Comparison of ENCODE assay signal across 10 mouse cellular contexts in genomic region chr5:96333963-96334362, GRCm38 (mm10). TPM values are rescaled to one million over a fixed set of nuclear protein-coding genes. Genes with fewer than 3 reads are reported as not detected.
DNase-seq lines count a peak whose midpoint lies in the region; ATAC-seq and TF ChIP-seq lines count a peak whose summit lies in the region.
"Had no signal": no experiment of that assay in that cellular context is flagged by ENCODE, and none has a peak within 500 bp of the region (broad histone marks: within the 10 kb centered on the region; RNA-seq: fewer than 3 reads in every experiment).

No protein-coding gene starts in this region.

- intact Hi-C loops in heart, postnatal 36 days (cut with DNase I), result loop anchor here (1.0 to 5.0 kb wide), 2 partner anchors 343 to 434 kb away; no protein-coding TSS in a partner anchor

- peak; percentile 5 for DNase-seq in heart, adult 8-10 months (ENCODE audit: low spot score)
- no peak for DNase-seq in heart, postnatal 36 days
- peak; percentile 83 for DNase-seq in lung, embryonic 14.5 days
- no peak for DNase-seq in lung, postnatal 4 days
- peak; percentile 46 for DNase-seq in embryo, embryonic 10 days (ENCODE audit: low spot score)
- peak; percentile 62 for DNase-seq in retina, postnatal 1 day
- DNase-seq in Muller cell, postnatal 12 days (ENCODE audit: inconsistent ontology term), result no peak

- no peak overlapping the region for H3K4me2 ChIP-seq in lung, embryonic 14.5 days
- no peak overlapping the region for H3K4me2 ChIP-seq in neural tube, embryonic 15.5 days
- H3K4me2 ChIP-seq: heart, embryonic 11.5 days; limb, embryonic 13.5 days had no signal

- 60% methylated on average over 3 of the region's 3 CpGs for WGBS in lung, embryonic 14.5 days
- WGBS in neural tube, embryonic 15.5 days, result 60% methylated on average over 3 of the region's 3 CpGs

- no peaks in the 10 kb centered on the region for H3K27me3 ChIP-seq in lung, embryonic 14.5 days (ENCODE audit: insufficient read depth, low read length)
- no peaks in the 10 kb centered on the region for H3K27me3 ChIP-seq in neural tube, embryonic 15.5 days (replicated peaks)
- H3K27me3 ChIP-seq: limb, embryonic 13.5 days had no signal

- no peaks in the 10 kb centered on the region for H3K4me1 ChIP-seq in lung, embryonic 14.5 days (ENCODE audit: insufficient read depth)
- H3K4me1 ChIP-seq in neural tube, embryonic 15.5 days, result no peaks in the 10 kb centered on the region

- H3K9me3 ChIP-seq in lung, embryonic 14.5 days (ENCODE audit: low read depth, low read length), result no peaks in the 10 kb centered on the region
- H3K9me3 ChIP-seq in neural tube, embryonic 15.5 days (replicated peaks), result no peaks in the 10 kb centered on the region
- H3K9me3 ChIP-seq: limb, embryonic 13.5 days had no signal

- no peak for ATAC-seq in lung, embryonic 14.5 days (ENCODE audit: insufficient read depth)
- no peak for ATAC-seq in neural tube, embryonic 15.5 days (ENCODE audit: low FRiP score)

- H3K9ac ChIP-seq in lung, embryonic 14.5 days, result no peak overlapping the region
- no peak overlapping the region for H3K9ac ChIP-seq in neural tube, embryonic 15.5 days (replicated peaks)
- H3K9ac ChIP-seq: limb, embryonic 13.5 days had no signal

- H3K4me3 ChIP-seq in lung, embryonic 14.5 days (ENCODE audit: low read depth, low read length), result no peak overlapping the region
- H3K4me3 ChIP-seq in neural tube, embryonic 15.5 days (replicated peaks), result no peak overlapping the region
- H3K4me3 ChIP-seq: limb, embryonic 13.5 days had no signal

- peak; percentile 72 for TF ChIP-seq CTCF in lung, embryonic 14.5 days (IDR thresholded peaks at IDR 0.05; ENCODE audit: low read depth)

- H3K36me3 ChIP-seq in lung, embryonic 14.5 days (ENCODE audit: insufficient read depth), result no peaks in the 10 kb centered on the region
- no peaks in the 10 kb centered on the region for H3K36me3 ChIP-seq in neural tube, embryonic 15.5 days
- H3K36me3 ChIP-seq: limb, embryonic 13.5 days had no signal

- no peak overlapping the region for H3K27ac ChIP-seq in lung, embryonic 14.5 days (ENCODE audit: low read depth)
- no peak overlapping the region for H3K27ac ChIP-seq in neural tube, embryonic 15.5 days (replicated peaks)
- H3K27ac ChIP-seq: limb, embryonic 13.5 days had no signal

RNA-seq across cellular contexts. Expression of gene Fras1, which starts 39.8 kb away (rescaled TPM):
- total RNA-seq in heart, adult 8-10 months (2022), result 1 to 10 TPM in 3 of 4 experiments, under 1 TPM in 1; 0.73 to 2.6 (median 1.9) TPM
- total RNA-seq in heart, postnatal 36 days (2021), result 1 to 10 TPM; 1.3 to 1.5 TPM
- polyA plus RNA-seq in lung, embryonic 14.5 days (2014; fragmentation: Nextera tagmentation; extraction: Ambion mirVana), result 30.5 and 34.2 TPM in 2 replicates
- 5.3 and 8.0 TPM in 2 replicates for polyA plus RNA-seq in neural tube, embryonic 15.5 days (2015; fragmentation: Nextera tagmentation; extraction: Ambion mirVana)

Comparison
In these comparisons a context has a peak if more than half of its experiments do, and no peak if none do; other contexts are left out.
1. DNase-seq: peak in heart, adult 8-10 months (single experiment), lung, embryonic 14.5 days (single experiment), embryo, embryonic 10 days (single experiment) and retina, postnatal 1 day (single experiment); none in heart, postnatal 36 days (0 of 2), lung, postnatal 4 days (0 of 2) and Muller cell, postnatal 12 days (single experiment).